Mouse (Mus musculus): ENCODE measurements around the gene Gys2. TPM values are rescaled to one million over a fixed set of nuclear protein-coding genes. Genes with fewer than 3 reads are reported as not detected.

Gene Gys2
- polyA plus RNA-seq, 1 experiment from 2014 or later: not detected

DNA sequence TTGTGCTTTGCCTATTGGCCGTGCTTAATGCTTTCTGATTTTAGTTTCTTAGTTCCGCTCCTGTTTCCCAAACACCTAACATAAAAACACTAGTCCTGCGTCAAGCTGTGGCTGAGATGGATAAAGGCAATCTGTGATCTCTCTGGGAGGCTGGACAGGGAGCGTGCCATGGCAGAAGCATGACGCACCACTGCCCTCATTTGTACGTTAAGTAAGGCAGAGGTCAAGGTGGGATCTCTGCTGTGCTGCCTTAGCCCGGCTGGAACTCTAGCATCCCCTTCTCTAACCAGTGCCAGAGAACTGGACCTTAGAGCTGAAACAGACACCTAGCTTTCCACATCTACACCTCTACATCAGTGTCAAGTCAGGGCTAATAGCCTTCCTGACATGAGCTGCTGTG is 91.3 kb downstream of the Gys2 start:
- ATAC-seq (replicated peaks; ENCODE audit: insufficient number of reproducible peaks, low FRiP score, low TSS enrichment, low read depth): no peak
- no peak for DNase-seq (ENCODE audit: low spot score)
- H3K4me2 ChIP-seq (ENCODE audit: low read depth, low read length): no peak overlapping the region
- no peak overlapping the region for H3K4me3 ChIP-seq (ENCODE audit: low read depth, low read length)
- no peaks in the 10 kb centered on the region for H3K36me3 ChIP-seq (replicated peaks; ENCODE audit: control insufficient read depth, insufficient read depth, low read depth, low read length)
- H3K27ac ChIP-seq (replicated peaks; ENCODE audit: low read depth, low read length): no peak overlapping the region
- WGBS: 95% methylated on average over 7 of the region's 7 CpGs
- H3K4me1 ChIP-seq (ENCODE audit: control insufficient read depth, insufficient read depth, low read length): no peaks in the 10 kb centered on the region
- H3K27me3 ChIP-seq (ENCODE audit: control insufficient read depth, insufficient read depth, low read length): no peaks in the 10 kb centered on the region
- no peaks in the 10 kb centered on the region for H3K9me3 ChIP-seq (replicated peaks; ENCODE audit: control insufficient read depth, low read length)
- no peak overlapping the region for H3K9ac ChIP-seq (replicated peaks; ENCODE audit: low read length)

GRCm38 (mm10) chr6:142379961-142380360 is 92.9 kb downstream of the Gys2 start:
- no peaks in the 10 kb centered on the region for H3K36me3 ChIP-seq (replicated peaks; ENCODE audit: control insufficient read depth, insufficient read depth, low read depth, low read length)
- no peak overlapping the region for H3K4me3 ChIP-seq (ENCODE audit: low read depth, low read length)
- no peaks in the 10 kb centered on the region for H3K4me1 ChIP-seq (ENCODE audit: control insufficient read depth, insufficient read depth, low read length)
- no peak overlapping the region for H3K4me2 ChIP-seq (ENCODE audit: low read depth, low read length)
- H3K27me3 ChIP-seq (ENCODE audit: control insufficient read depth, insufficient read depth, low read length): no peaks in the 10 kb centered on the region
- H3K9me3 ChIP-seq (replicated peaks; ENCODE audit: control insufficient read depth, low read length): no peaks in the 10 kb centered on the region
- 97% methylated on average over 6 of the region's 6 CpGs for WGBS
- no peak overlapping the region for H3K27ac ChIP-seq (replicated peaks; ENCODE audit: low read depth, low read length)
- DNase-seq (ENCODE audit: low spot score) (no peak), ATAC-seq (replicated peaks; ENCODE audit: insufficient number of reproducible peaks, low FRiP score, low TSS enrichment, low read depth) (no peak)
- H3K9ac ChIP-seq (replicated peaks; ENCODE audit: low read length): no peak overlapping the region

DNA sequence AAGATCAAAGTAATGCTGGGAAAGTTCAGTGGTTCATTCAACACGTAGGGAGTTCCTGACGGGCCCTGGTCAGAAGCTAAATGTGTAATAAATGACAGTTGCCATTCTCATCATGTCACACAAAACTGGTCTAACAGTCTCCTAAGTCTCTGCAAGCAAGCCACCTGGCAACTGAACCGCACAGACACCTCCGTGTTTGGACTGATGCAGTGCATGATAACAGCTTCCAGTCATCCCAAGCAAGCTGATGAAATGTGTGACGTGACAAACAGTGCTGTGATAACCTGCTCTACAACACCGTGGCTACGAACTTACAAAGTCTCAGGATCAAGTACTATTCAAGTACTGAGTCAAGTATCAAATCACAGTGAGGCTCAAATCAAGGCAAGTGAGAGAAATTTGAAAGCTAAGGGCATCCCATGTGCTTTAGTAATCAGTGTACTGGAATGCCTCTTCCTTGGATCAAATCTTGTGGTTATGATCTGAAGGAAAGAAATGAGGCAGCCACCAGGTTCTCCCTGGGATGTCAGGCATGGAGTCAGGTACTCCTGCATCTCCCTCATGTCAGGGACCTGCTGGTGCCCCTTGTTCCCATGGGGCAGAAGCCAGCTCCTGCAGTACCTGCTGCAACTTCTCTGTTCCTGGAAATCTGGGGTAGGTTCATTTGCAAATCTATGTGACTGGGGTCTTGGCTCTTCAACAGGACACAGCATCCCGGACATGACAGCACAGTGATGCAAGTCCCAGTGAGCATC is 94.2 kb downstream of the Gys2 start:
- ATAC-seq (replicated peaks; ENCODE audit: insufficient number of reproducible peaks, low FRiP score, low TSS enrichment, low read depth): no peak
- 90% methylated on average over 8 of the region's 8 CpGs for WGBS

GRCm38 (mm10) chr6:142377081-142377480 is 95.8 kb downstream of the Gys2 start:
- Histone ChIP-seq H3K27ac (replicated peaks; ENCODE audit: low read depth, low read length) (no peak overlapping the region), H3K4me2 (ENCODE audit: low read depth, low read length) (no peak overlapping the region), H3K4me3 (ENCODE audit: low read depth, low read length) (no peak overlapping the region), H3K9me3 (replicated peaks; ENCODE audit: control insufficient read depth, low read length) (no peaks in the 10 kb centered on the region), H3K36me3 (replicated peaks; ENCODE audit: control insufficient read depth, insufficient read depth, low read depth, low read length) (no peaks in the 10 kb centered on the region), H3K27me3 (ENCODE audit: control insufficient read depth, insufficient read depth, low read length) (no peaks in the 10 kb centered on the region), H3K9ac (replicated peaks; ENCODE audit: low read length) (no peak overlapping the region), H3K4me1 (ENCODE audit: control insufficient read depth, insufficient read depth, low read length) (no peaks in the 10 kb centered on the region)
- WGBS: 73% methylated on average over 1 of the region's 1 CpGs
- DNase-seq (ENCODE audit: low spot score) (no peak), ATAC-seq (replicated peaks; ENCODE audit: insufficient number of reproducible peaks, low FRiP score, low TSS enrichment, low read depth) (no peak)

More for the DNA sequence above, 94.2 kb downstream of the Gys2 start:
- no peak overlapping the region for H3K4me2 ChIP-seq (ENCODE audit: low read depth, low read length)
- no peaks in the 10 kb centered on the region for H3K36me3 ChIP-seq (replicated peaks; ENCODE audit: control insufficient read depth, insufficient read depth, low read depth, low read length)
- no peaks in the 10 kb centered on the region for H3K9me3 ChIP-seq (replicated peaks; ENCODE audit: control insufficient read depth, low read length)
- H3K27me3 ChIP-seq (ENCODE audit: control insufficient read depth, insufficient read depth, low read length): no peaks in the 10 kb centered on the region
- H3K9ac ChIP-seq (replicated peaks; ENCODE audit: low read length): no peak overlapping the region
- no peaks in the 10 kb centered on the region for H3K4me1 ChIP-seq (ENCODE audit: control insufficient read depth, insufficient read depth, low read length)
- H3K27ac ChIP-seq (replicated peaks; ENCODE audit: low read depth, low read length): no peak overlapping the region
- DNase-seq (ENCODE audit: low spot score): no peak
- H3K4me3 ChIP-seq (ENCODE audit: low read depth, low read length): no peak overlapping the region

Other genes starting within 250 kb of the Gys2 start
- gene Iapp, start 174.7 kb downstream of the Gys2 start, polyA plus RNA-seq (2014; fragmentation: Nextera tagmentation; extraction: Ambion mirVana): 0.35 and 0.52 TPM in 2 replicates
- gene Slco1a5, start 150.1 kb downstream of the Gys2 start, polyA plus RNA-seq (2014; fragmentation: Nextera tagmentation; extraction: Ambion mirVana): 0.21 and 0.43 TPM in 2 replicates
- gene Pyroxd1, start 127.5 kb downstream of the Gys2 start, polyA plus RNA-seq (2014; fragmentation: Nextera tagmentation; extraction: Ambion mirVana): 21.5 and 25.0 TPM in 2 replicates
- 37.3 TPM in 2 replicates for gene Recql, start 86.0 kb downstream of the Gys2 start, polyA plus RNA-seq (2014; fragmentation: Nextera tagmentation; extraction: Ambion mirVana)
- 136 and 144 TPM in 2 replicates for gene Golt1b, start 85.9 kb downstream of the Gys2 start, polyA plus RNA-seq (2014; fragmentation: Nextera tagmentation; extraction: Ambion mirVana)
- 0.59 and 0.78 TPM in 2 replicates for gene Spx, start 59.7 kb downstream of the Gys2 start, polyA plus RNA-seq (2014; fragmentation: Nextera tagmentation; extraction: Ambion mirVana)
- 486 and 515 TPM in 2 replicates for gene Ldhb, start 34.8 kb upstream of the Gys2 start, polyA plus RNA-seq (2014; fragmentation: Nextera tagmentation; extraction: Ambion mirVana)
- 2.8 and 3.2 TPM in 2 replicates for gene Kcnj8, start 98.5 kb upstream of the Gys2 start, polyA plus RNA-seq (2014; fragmentation: Nextera tagmentation; extraction: Ambion mirVana)
- 1.8 and 2.0 TPM in 2 replicates for gene Abcc9, start 229.2 kb upstream of the Gys2 start, polyA plus RNA-seq (2014; fragmentation: Nextera tagmentation; extraction: Ambion mirVana)

All from embryonic facial prominence, embryonic 11.5 days (tissue).